Mouse (Mus musculus) kidney, adult 2 months (tissue): ENCODE measurements around the gene She. TPM values are rescaled to one million over a fixed set of nuclear protein-coding genes. Genes with fewer than 3 reads are reported as not detected.
A peak's percentile ranks its signal among the peaks of the same experiment; 100 is the strongest.

ENCODE experiments used
- DNase-seq: peaks from one replicate; pipeline ENCODE4 v3.0.0; 2021
- H3K27ac ChIP-seq: fragments of 200-500 bp; 2 replicates; pipeline ENCODE4 v1.5.1; 2012; ENCODE audit warnings: low read depth, low read length, control low read depth, inconsistent platforms; ENCODE audit not compliant: insufficient read depth
- H3K27me3 ChIP-seq: fragments of 200-500 bp; replicated peaks from 2 replicates; pipeline ENCODE4 v1.6.1; 2012; ENCODE audit warnings: mild to moderate bottlenecking, moderate library complexity, low read length, inconsistent platforms; ENCODE audit not compliant: control insufficient read depth, insufficient read depth
- H3K36me3 ChIP-seq: fragments of 200-500 bp; 2 replicates; pipeline ENCODE4 v1.6.1; 2012; ENCODE audit warnings: mild to moderate bottlenecking, moderate library complexity, low read length, inconsistent platforms; ENCODE audit not compliant: control insufficient read depth, insufficient read depth
- H3K4me1 ChIP-seq: fragments of 200-500 bp; 2 replicates; pipeline ENCODE4 v1.6.1; 2011; ENCODE audit warnings: low read length; ENCODE audit not compliant: control insufficient read depth, insufficient read depth
- H3K4me3 ChIP-seq: fragments of 200-500 bp; 2 replicates; pipeline ENCODE4 v1.5.1; 2011; ENCODE audit warnings: mild to moderate bottlenecking, low read depth, low read length, control low read depth; ENCODE audit not compliant: insufficient read depth
- CTCF ChIP-seq: fragments of 200-500 bp; conservative IDR thresholded peaks from 2 replicates; pipeline ENCODE4 v1.5.1; 2011; ENCODE audit warnings: low read depth, mild to moderate bottlenecking, control low read depth, low read length, moderate library complexity, mixed read lengths; ENCODE audit not compliant: insufficient read depth, insufficient read length
- POLR2A ChIP-seq: fragments of 200-500 bp; IDR thresholded peaks from one replicate; pipeline ENCODE4 v1.6.1; 2011; ENCODE audit warnings: low read depth, low read length, control low read depth
- WGBS: fragments of 180-500 bp; shearing (Covaris S2); methylation state at CpG from one replicate; pipeline ENCODE4 v1.1.7; 2018; 5-methylcytosine and 5-hydroxymethylcytosine counted together
- polyA plus RNA-seq: library from polyadenylated mRNA; depleted of rRNA; stranded (reverse); fragments of >200 nt; gene quantifications from 2 replicates; pipeline ENCODE4 v1.2.3, GENCODE M21; 2012

The She gene
- polyA plus RNA-seq, 1 experiment: 4.1 TPM

DNA sequence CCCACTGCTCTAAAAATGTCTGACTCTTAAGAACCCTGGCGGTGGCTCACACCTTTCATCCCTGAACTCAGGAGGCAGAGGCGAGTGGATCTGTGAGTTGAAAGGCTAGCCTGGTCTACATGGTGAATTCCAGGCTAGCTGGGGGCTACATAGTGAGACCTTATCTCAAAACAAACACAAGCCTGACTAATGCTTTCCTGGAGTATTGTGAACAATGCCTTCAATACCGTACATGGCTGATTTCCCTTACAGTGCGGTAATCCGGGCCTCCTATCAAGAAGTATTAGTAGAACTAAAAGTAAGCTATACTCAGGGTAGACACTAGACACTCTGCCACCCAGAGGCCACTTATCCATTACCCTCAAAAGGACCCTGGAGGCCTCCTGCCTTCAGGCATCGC, 16.9 kb downstream of the She start:
- DNase-seq: no peak
- no peak overlapping the region for H3K4me3 ChIP-seq
- H3K27ac ChIP-seq: peak overlapping the region; percentile 84
- TF ChIP-seq CTCF: no peak
- no peak for TF ChIP-seq POLR2A
- no peaks in the 10 kb centered on the region for H3K27me3 ChIP-seq
- 72% methylated on average over 6 of the region's 6 CpGs for WGBS
- H3K36me3 ChIP-seq: no peaks in the 10 kb centered on the region
- H3K4me1 ChIP-seq: no peaks in the 10 kb centered on the region

DNA sequence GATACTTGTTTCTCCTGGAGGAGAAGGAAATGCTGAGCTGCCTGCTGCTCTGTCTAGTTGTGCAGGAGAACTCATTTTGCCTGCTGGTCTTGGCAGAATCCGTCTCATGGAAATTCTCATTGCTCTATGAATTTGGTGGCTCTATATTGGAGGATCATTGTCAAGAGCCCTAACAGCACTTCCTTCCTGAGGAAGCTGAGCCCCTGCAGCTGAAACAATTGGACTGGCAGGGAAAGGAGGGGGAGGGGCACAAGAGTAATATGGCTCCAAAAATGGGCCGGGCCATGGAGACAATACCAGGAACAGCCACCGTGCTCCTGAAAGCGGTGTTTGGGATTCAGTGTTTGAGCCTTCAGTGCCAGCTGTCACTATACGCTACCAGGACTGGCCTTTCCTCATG, 22.6 kb downstream of the She start:
- no peak for TF ChIP-seq POLR2A
- TF ChIP-seq CTCF: no peak
- no peaks in the 10 kb centered on the region; the same call in 1 of the 2 replicates for H3K36me3 ChIP-seq
- no peaks in the 10 kb centered on the region for H3K27me3 ChIP-seq
- H3K4me3 ChIP-seq: no peak overlapping the region
- peak; percentile 91 for DNase-seq
- no peaks in the 10 kb centered on the region for H3K4me1 ChIP-seq
- 62% methylated on average over 5 of the region's 5 CpGs for WGBS
- H3K27ac ChIP-seq: peak overlapping the region; percentile 54

DNA sequence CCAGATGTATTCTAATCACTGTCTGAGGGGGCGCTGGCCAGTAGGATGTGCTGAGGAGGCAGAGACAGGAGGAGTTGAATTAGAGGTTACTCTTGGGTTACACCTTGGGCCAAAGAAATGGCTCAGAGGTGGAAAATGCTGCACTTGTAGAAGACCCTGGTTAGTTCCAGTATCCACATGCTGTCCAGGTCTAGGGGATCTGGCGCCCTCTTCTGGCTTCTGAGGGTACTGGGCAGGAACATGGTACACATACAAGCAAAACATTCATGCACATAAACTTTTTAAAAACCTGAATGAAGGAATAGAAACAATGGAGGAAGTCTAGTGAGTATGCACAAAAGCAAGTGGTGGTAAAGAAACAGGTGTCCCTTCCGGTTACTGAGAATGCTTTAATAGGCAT, 26.2 kb downstream of the She start:
- H3K27ac ChIP-seq: no peak overlapping the region
- WGBS: 87% methylated on average over 3 of the region's 3 CpGs
- no peaks in the 10 kb centered on the region; the same call in 1 of the 2 replicates for H3K36me3 ChIP-seq
- no peaks in the 10 kb centered on the region for H3K4me1 ChIP-seq
- no peaks in the 10 kb centered on the region for H3K27me3 ChIP-seq
- TF ChIP-seq CTCF: peak; percentile 38
- no peak for TF ChIP-seq POLR2A
- no peak for DNase-seq
- no peak overlapping the region for H3K4me3 ChIP-seq

DNA sequence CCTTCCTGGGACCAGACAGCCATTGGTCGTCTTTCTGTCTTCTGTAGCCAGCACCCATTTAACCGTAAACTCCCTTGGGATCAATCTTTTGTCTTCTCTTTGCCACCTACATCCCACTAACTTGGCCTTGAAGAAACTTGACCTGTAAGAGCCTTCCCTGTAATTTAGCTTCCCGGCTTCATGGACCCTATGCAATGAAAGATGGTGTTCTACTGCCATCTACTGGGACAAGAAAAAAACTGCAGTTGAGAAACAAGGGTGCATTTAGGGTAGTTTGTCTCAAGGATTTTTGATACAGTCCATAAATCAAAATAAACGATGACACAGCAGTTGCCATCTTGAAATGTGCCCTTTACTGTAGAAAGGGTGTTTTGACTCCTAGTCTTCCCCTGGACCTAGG, 27.0 kb downstream of the She start:
- H3K27me3 ChIP-seq: no peaks in the 10 kb centered on the region
- no peak overlapping the region for H3K4me3 ChIP-seq
- H3K4me1 ChIP-seq: no peaks in the 10 kb centered on the region
- TF ChIP-seq CTCF: peak; percentile 17; the same call in 1 of the 2 replicates
- no peak for TF ChIP-seq POLR2A
- peak; percentile 54 for DNase-seq
- H3K27ac ChIP-seq: no peak overlapping the region; the same call in 1 of the 2 replicates
- H3K36me3 ChIP-seq: no peaks in the 10 kb centered on the region; the same call in 1 of the 2 replicates
- WGBS: 3% methylated on average over 4 of the region's 4 CpGs

DNA sequence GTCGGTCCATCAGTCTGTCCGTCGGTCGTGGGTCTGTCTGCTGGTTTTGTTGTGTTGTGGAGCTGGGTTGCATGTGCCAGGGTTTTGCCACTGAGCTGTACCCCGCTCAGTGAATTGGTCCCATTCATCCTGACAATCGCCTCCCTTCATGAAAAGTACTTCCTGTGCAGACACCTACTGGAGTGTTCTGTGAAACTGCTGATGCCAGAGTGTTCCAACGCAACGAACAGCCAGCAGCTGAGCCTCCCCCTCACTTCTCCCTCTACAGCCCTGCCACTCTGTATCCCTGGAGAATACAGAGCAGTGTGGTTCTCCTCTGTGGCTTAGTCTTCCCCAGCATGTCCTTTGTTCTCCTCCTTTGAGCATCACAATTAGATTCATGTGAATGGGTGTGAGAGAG, 27.7 kb downstream of the She start:
- Histone ChIP-seq H3K36me3 (no peaks in the 10 kb centered on the region; the same call in 1 of the 2 replicates), H3K27ac (no peak overlapping the region), H3K4me1 (peaks cover 4% of the 10 kb centered on the region), H3K4me3 (no peak overlapping the region), H3K27me3 (no peaks in the 10 kb centered on the region)
- TF ChIP-seq POLR2A (no peak), CTCF (no peak)
- DNase-seq: no peak
- 63% methylated on average over 8 of the region's 8 CpGs for WGBS

DNA sequence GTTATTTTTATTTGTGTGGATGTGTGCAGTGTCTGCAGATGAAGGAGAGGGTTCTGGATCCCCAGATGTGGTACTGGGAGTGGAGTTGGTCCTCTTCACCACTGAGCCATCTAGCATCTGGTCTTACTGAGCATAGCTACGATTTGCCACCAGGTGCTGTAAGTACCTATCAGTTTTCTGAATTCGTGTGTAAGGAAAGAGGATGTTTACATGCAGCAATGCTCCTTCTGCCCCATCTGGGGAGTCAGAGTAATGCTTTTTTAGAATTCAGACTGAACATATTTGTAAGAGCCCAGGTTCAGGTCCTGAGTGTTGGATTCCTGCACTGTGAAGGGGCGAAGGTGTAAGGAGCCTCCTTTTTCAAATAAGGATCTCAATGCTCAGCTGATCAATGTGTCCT, 28.8 kb downstream of the She start:
- no peak for DNase-seq
- H3K4me1 ChIP-seq: peaks cover 7% of the 10 kb centered on the region
- TF ChIP-seq POLR2A (no peak), CTCF (no peak)
- H3K36me3 ChIP-seq: no peaks in the 10 kb centered on the region; the same call in 1 of the 2 replicates
- no peaks in the 10 kb centered on the region for H3K27me3 ChIP-seq
- H3K4me3 ChIP-seq: no peak overlapping the region
- no peak overlapping the region for H3K27ac ChIP-seq
- WGBS: 62% methylated on average over 3 of the region's 3 CpGs

DNA sequence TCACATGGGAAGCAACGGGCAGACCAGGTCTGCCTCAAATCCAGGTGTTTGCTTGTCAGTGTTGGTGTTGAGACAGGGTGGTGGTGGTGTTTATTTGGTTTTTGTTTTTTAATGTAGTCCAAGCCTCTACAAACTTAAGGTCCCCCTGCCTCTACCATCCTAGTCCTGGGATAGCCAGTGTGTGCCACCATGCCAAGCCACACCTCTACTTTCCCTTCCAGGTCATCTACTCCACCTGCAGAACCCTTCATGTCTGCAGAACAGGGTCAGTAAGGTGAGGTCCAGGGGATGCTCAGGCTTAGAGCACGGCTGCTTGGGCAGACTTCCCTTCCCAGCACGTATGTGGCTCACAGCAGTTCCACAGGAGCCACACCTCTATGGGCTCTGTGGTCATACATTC, 29.2 kb downstream of the She start:
- DNase-seq: no peak
- Histone ChIP-seq H3K27ac (no peak overlapping the region), H3K4me3 (no peak overlapping the region), H3K4me1 (peaks cover 7% of the 10 kb centered on the region), H3K36me3 (no peaks in the 10 kb centered on the region; the same call in 1 of the 2 replicates), H3K27me3 (no peaks in the 10 kb centered on the region)
- 86% methylated on average over 3 of the region's 3 CpGs for WGBS
- TF ChIP-seq POLR2A (no peak), CTCF (no peak)

DNA sequence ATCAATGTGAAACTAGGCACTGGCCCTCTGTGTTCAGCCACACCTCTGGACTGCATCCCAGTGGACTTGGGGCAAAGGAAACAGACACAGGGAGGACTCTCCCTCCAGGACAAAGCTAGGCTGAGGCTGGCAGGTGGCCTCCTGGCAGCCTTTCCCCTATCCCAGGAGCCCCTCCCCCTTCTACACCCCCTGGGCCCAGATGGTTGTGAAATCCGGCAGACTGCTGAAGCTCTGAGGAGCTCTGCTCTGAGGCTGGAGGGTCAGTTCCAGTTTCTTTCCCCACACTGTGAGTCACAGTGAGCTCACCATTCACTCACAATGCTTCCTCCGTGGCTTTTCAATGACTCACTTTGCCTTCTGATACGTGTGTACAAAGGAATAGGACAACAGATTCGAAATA, 29.9 kb downstream of the She start:
- peak; percentile 68 for DNase-seq
- no peak overlapping the region for H3K4me3 ChIP-seq
- peaks cover 7% of the 10 kb centered on the region for H3K4me1 ChIP-seq
- TF ChIP-seq CTCF (no peak), POLR2A (no peak)
- 0 out of 2 replicates have a peak overlapping the region, but pooled peaks have one; percentile 22 for H3K27ac ChIP-seq
- H3K36me3 ChIP-seq: no peaks in the 10 kb centered on the region; the same call in 1 of the 2 replicates
- WGBS: 23% methylated on average over 4 of the region's 4 CpGs
- H3K27me3 ChIP-seq: no peaks in the 10 kb centered on the region
